In genomic region chr5:33920924-33921323, GRCm38 (mm10) we compare ENCODE assay signal across 1 mouse cellular context.
A peak's percentile ranks its signal among the peaks of the same experiment; 100 is the strongest.
TF ChIP-seq lines count a peak whose summit lies in the region.

No protein-coding gene starts in this region.

TF ChIP-seq in MEL, 35 proteins besides CTCF, POLR2A, EP300 and RAD21 (continued from another document):
- no peak for TF ChIP-seq MAFK (IDR thresholded peaks at IDR 0.05; ENCODE audit: borderline replicate concordance, low read depth, low read length)
- TF ChIP-seq ZKSCAN1 (IDR thresholded peaks at IDR 0.05; ENCODE audit: low read depth, low read length), result no peak
- TF ChIP-seq POLR2AphosphoS2 (IDR thresholded peaks at IDR 0.05; ENCODE audit: low read length), result no peak
- no peak; the same call in 1 of the 2 replicates for TF ChIP-seq TBP (IDR thresholded peaks at IDR 0.05; ENCODE audit: low read depth, low read length)
- TF ChIP-seq MAZ (IDR thresholded peaks at IDR 0.05; ENCODE audit: low read depth, low read length), result no peak
- TF ChIP-seq NELFE (IDR thresholded peaks at IDR 0.05; ENCODE audit: low read depth, low read length), result no peak
- TF ChIP-seq JUND (IDR thresholded peaks at IDR 0.05; ENCODE audit: low read depth, low read length), result no peak
- no peak for TF ChIP-seq CHD2 (IDR thresholded peaks at IDR 0.05; ENCODE audit: low read length)
- peak; percentile 71 for TF ChIP-seq SIN3A (IDR thresholded peaks at IDR 0.05; ENCODE audit: low read length)
- TF ChIP-seq MEF2A (IDR thresholded peaks at IDR 0.05; ENCODE audit: extremely low read depth, insufficient replicate concordance, low read depth, low read length, poor library complexity, severe bottlenecking), result no peak
- peak; percentile 64 for TF ChIP-seq MAX (IDR thresholded peaks at IDR 0.05; ENCODE audit: low read length)
TF ChIP-seq in MEL: peak in this region for 11.
